Mouse (Mus musculus): Measurements from ENCODE around the gene Mgat5.
A peak's percentile ranks its signal among the peaks of the same experiment; 100 is the strongest.

The Mgat5 gene

DNA sequence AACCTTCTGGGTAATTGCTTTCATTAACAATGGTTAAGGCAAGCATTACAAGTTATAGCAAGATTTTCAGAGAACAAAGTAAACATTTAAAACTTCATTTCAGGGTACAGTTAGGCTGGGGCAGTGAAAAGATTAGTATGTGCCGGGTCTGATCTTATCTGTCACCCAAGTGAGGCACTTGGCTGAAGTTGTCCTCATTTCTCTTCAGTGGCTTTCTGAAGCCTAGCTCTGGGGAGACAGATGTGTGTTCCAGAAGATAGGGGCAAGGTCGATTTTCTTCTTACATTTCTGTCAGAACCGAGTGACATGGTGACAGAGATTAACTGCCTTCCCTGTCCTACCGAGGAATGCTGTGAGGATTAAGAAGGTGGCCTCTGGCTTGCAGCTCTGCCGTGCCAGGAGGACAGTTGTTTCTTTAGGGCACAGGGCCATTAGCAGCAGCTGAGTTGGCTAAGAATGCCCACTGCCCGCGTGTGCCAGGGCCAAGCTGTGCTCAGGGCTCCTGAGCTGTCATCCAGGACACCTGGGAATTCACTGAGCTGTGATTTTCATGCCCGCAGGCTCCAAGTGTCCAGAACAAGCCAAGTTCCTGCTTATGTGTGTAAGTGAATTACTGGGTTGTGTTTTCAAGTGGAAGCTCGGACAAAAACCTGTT is 134.1 kb downstream of the Mgat5 start:
- peak; percentile 8 for DNase-seq (ENCODE audit: low read depth, low spot score)

DNA sequence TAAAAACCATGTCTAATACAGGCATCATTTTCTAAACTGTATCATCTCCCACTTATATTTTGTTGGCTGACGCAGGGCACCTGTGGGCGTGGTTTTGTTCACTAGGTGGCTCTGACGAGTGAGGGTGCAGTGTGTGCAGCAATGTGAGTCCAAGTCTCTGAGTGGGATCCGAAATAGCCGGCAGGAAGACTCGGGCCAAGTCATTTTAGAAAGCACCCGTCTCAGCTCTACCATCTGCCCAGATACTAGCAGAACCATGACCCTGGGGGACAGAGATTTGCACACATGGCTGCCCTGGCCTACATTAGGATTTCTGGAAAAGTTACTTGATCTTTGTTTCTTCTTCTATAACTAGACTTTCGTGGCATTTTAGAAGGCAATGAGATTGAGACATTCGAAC is 135.5 kb downstream of the Mgat5 start:
- no peak for DNase-seq (ENCODE audit: low read depth, low spot score)

GRCm38 (mm10) chr1:127344913-127345312 is 140.1 kb downstream of the Mgat5 start:
- no peak for DNase-seq (ENCODE audit: low read depth, low spot score)

GRCm38 (mm10) chr1:127346596-127347139 is 141.9 kb downstream of the Mgat5 start:
- DNase-seq (ENCODE audit: low read depth, low spot score) = no peak

DNA sequence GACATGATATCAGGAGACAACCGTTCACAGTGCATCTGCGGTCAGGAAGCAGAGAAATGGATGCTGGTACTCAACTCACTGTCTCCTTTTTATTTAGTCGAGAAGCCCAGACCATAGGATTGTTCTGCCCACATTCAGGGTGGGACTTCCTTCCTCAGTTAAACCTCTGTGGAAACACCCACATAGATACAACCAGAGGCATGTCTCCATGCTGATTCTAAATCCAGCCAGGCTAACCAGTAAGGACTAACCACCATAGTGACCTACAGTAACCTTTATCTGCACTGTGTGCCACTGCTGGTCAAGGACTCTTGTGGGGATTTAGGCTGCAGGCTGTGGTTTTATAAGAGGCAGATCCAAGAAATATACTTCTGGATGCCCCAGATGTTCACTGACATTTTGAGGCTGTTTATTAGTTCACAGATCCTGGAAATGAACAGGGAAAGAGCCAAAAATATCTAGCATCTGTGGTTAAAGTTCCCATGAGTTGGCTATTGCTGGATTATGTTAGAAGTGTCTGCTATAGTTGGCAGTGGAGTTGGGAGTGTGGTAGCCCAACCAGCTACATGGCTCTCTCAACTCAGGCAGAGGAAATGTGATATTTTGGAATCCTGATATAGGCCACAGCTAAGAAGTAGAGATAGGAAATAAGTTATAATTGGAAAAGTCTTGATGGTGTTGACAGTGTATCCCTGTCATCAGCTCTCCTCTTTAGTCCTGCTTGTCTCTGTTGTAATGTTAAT is 143.2 kb downstream of the Mgat5 start:
- DNase-seq (ENCODE audit: low read depth, low spot score) = no peak

DNA sequence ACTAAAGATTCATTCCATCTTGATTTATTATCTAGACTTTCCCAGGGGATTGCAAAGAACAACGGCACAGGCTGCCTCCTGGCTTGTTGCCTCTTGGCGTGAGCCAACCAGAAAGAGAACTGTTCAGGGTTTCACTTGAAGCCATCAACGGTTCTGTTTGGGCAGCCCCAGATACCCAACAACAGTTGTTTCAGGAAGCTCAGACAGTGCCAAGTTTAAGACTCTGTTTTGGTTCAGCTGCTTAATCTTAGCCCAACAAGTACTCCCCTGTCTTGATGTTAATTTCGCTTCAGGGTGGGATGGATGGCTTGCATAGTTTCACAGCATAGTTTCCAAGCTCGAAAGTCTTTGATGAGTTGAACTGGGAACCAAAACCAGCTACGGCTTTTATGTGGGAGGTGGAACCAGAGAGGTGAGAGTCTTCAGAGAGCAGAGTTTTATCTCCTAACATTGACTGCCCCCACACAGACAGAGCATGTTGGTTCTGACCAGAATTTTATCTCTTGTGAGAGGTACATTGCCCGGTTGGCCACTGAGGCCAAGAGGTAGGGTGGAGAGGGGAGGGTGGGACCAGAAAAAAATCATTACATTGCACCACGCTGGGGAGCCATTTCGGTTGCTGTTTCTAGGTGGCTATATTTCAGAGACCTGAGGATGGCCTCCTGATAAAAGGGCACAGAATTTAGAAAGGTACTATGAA is 144.0 kb downstream of the Mgat5 start:
- no peak for DNase-seq (ENCODE audit: low read depth, low spot score)

GRCm38 (mm10) chr1:127351380-127352057 is 146.7 kb downstream of the Mgat5 start:
- no peak for DNase-seq (ENCODE audit: low read depth, low spot score)

DNA sequence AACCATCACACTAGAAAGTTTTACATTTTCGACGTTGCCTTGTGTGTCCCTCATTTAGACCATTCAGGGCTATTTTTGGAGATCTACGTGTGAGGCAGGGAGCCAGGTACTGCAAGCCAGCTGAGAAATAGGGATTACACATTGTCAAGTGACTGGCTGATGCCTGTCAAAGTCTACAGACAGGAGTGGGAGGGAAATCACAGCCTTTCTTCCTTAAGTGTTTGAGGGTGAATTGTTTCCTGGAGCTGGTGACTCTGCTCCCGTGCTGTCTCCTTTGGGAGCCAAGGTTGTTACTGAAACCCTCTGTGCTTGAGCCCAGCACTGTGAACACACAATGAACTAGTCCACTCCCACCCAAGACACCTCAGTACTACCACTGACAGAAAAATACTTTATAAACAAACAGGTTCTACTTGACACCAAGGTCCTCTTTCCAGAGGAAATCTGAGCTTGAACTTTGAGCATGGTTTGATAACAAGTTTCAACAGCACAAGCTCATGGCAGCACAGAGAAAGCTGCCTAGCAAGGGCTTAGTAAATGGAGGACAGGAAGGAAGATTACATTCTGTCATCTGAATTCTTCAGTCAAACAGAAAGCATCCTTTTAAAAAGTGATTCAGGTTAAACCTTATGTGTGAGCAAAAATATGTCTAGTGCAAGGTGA is 147.4 kb downstream of the Mgat5 start:
- DNase-seq (ENCODE audit: low read depth, low spot score) = no peak

DNA sequence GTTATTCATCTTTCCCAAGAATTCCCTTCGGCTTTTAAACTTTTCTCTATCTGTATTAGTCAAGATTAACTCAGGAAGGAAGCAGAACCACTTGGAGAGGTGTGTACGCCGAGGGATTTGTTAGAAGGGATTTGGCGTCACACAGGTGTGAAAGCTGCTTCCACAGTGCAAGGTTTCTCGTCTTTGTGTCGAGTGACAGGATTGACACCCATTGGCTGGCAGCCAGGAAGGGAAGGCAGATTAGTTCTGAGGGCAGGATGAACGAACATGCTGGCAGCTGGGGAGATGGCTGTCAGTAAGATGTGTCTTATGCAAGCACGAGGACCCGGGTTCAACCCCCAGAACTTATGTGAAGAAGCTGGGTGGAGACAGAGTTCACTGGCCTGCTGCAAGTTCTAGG is 148.6 kb downstream of the Mgat5 start:
- DNase-seq (ENCODE audit: low read depth, low spot score) = peak; percentile 46

DNA sequence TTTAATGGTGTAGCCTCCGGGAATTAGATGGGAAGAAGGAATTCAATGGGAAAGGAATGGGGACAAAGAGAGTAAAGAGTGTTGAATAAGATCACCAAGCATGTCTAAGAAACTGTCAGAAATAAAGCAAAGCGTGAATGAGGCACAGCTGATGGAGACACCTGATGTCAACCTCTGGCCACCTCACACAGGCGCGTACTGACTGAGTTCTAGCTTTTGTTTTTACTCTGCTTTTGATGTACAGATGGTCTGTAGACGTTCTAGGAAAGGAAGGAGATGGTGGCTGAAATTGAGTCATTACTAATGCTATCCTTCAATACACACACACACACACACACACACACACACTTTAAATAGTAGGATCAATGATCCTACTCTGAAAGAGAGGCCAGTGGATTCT is 149.3 kb downstream of the Mgat5 start:
- DNase-seq (ENCODE audit: low read depth, low spot score) = no peak

GRCm38 (mm10) chr1:127355034-127355433 is 150.2 kb downstream of the Mgat5 start:
- no peak for DNase-seq (ENCODE audit: low read depth, low spot score)

GRCm38 (mm10) chr1:127363638-127364037 is 158.8 kb downstream of the Mgat5 start:
- no peak for DNase-seq (ENCODE audit: low read depth, low spot score)

DNA sequence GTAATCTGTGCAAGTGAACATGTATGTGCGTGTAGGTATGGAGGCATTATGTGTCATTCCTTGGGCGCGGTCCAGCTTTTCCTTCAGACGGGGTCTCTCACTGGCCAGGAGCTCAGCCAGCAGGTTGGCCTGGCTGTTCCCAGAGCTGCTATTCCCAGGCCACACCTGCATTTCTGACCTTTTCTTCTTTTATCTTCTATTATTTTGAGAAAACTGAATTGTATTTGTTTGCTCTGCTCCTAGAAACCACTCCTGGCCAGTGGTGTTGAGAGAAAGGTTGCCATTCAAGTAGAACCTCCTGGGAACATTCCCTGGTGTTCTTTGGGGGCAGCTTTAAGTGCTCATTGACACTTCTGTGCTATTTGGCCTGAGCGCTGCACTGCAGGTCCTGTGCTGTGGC is 160.9 kb downstream of the Mgat5 start:
- DNase-seq (ENCODE audit: low read depth, low spot score) = no peak

DNA sequence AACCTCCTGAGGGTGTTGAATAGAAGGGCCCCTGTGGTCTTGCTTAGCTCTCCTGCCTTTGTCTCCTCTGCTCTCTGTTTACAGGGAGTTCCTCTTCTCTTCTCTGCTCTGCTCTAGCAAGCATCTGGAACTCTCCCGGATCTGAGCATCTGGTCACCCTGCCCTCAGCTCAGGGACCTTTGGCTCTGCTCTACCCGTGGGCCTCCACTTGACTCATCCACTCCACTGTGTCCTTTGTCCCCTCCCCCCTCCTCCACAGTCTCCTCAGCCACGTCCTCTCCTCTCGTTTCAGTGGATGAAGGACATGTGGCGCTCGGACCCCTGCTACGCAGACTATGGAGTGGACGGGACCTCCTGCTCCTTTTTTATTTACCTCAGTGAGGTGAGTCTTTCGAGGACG is 161.3 kb downstream of the Mgat5 start:
- DNase-seq (ENCODE audit: low read depth, low spot score) = no peak

DNA sequence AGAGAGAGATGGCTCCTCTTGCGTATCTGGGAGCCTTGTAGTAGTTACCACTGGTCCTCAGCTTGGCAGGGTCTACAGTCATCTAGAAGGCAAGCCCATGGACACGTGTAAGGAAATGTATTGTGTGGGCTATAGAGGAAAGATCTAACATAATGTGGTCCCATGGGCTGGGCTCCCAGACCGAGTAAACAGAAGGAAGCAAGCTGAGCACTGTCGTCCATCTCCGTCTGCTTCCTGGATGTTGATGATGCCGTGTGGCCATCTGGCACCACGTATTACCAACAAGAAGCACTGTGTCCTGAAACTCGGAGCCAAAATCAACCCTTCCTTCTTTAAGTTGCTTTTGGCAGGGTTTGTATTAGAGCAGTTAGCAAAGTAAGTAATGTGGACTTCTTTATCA is 163.7 kb downstream of the Mgat5 start:
- no peak for DNase-seq (ENCODE audit: low read depth, low spot score)

GRCm38 (mm10) chr1:127369538-127369937 is 164.7 kb downstream of the Mgat5 start:
- no peak for DNase-seq (ENCODE audit: low read depth, low spot score)

DNA sequence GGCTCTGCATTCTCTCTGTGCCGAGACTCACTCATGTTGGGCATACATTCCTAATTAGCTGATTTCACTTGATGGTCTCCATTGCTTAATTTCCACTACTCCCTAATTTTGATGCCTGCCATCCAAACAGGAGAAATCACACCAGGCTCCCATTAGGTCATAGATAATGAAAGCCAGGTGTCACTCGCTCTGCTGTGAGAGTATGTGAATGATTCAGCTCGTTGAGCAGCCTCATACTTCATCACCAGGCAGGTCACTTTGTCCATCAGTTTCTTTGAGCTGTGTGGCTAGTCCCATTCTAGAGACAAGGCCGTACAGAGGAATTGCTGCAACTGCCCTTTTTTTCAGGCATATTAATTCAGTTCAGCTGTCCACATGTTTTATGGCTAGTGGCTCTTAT is 167.3 kb downstream of the Mgat5 start:
- DNase-seq (ENCODE audit: low read depth, low spot score) = no peak

GRCm38 (mm10) chr1:127373559-127373958 is 168.7 kb downstream of the Mgat5 start:
- DNase-seq (ENCODE audit: low read depth, low spot score) = no peak

DNA sequence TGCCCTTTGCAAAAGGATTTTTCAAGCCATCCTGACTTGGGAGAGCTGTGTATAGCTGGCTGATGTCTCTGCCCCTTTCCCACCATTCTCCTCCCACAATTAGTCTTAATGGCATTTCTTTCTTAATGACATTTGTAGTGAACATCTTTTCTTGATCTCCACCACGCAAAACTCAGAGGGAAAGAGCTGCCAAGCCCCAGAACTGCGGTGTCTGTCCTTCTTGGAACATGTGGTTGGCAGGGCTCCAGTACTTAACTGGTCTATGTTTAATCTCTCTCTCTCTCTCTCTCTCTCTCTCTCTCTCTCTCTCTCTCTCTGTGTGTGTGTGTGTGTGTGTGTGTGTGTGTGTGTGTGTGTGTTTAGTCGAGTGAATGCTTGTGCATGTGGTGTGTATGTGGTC is 169.3 kb downstream of the Mgat5 start:
- no peak for DNase-seq (ENCODE audit: low read depth, low spot score)

DNA sequence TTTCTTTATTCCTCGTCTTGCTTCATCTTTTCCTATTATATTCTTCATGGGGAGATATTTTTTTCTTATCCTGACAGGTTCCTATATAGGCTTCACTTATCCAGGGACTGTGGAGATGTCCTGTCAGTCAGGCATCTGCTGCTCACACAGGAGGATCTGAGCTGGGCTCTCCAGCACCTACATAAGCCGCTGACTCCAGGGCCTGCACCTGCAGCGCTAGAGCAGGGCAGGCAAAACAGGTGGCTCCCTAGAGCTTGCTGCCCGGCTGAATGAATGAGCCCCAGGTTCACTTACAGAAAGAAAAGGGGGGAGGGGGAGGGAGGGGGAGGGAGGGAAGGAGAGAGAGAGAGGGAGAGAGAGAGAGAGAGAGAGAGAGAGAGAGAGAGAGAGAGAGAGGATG is 175.3 kb downstream of the Mgat5 start:
- no peak for DNase-seq (ENCODE audit: low read depth, low spot score)

DNA sequence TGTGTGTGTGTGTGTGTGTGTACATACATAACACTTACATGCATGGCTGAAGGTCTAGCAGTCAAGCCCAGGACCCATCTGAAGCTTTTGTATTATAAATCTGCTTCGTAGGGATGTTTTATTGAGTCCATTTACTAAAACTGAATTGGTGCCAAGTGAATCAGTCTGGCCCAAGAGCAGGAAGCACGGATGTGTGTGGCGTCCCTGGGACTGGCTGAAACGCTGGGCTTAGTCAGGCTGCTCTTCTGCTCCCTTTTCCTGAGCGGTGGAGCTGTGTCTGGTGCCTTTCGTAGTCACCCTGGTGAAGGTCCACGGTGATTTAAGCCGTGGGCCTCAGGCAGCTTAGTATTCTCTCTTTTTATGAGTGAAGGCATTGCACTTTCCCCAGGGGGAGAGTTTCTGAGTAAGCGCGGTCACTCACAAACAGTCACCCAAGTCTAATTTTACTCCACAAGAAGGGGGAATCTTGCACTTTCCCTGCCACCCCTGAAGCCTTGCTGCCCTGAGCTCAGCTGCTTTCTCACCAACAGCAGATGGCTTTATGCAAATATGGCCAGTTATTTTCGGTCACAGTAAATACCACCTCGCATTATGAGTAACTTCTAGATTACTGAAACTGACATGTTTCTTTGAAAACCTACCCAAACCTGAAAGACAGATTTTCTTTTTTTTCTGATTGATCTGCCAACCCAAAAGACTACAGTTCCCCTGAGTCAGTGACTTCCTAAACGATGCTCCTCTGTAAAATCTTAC is 176.1 kb downstream of the Mgat5 start:
- no peak for DNase-seq (ENCODE audit: low read depth, low spot score)

All from retina, postnatal 7 days (tissue).